Mouse (Mus musculus): ENCODE measurements around the gene Cd2bp2.

Gene Cd2bp2

GRCm38 (mm10) chr7:127195544-127196295 lies at the start of gene Cd2bp2:
Cd2bp2 (minus strand) TSS chr7:127196050.
- peak; percentile 96 for DNase-seq (ENCODE audit: low spot score)

- peak; percentile 14 for DNase-seq (ENCODE audit: low spot score)
Observed at GRCm38 (mm10) chr7:127244658-127245510, 49.0 kb upstream of the Cd2bp2 start.

- peak; percentile 90 for DNase-seq (ENCODE audit: low spot score)
Observed at GRCm38 (mm10) chr7:127243870-127244657, 48.2 kb upstream of the Cd2bp2 start, which contains the start of gene Zfp771. Zfp771 (plus strand) TSS chr7:127244274.

- DNase-seq (ENCODE audit: low spot score), result no peak
Observed at GRCm38 (mm10) chr7:127243361-127243867, 47.6 kb upstream of the Cd2bp2 start.

GRCm38 (mm10) chr7:127234777-127235176 lies 38.9 kb upstream of the Cd2bp2 start:
- DNase-seq (ENCODE audit: low spot score), result no peak

GRCm38 (mm10) chr7:127233765-127234164 lies 37.9 kb upstream of the Cd2bp2 start:
- no peak for DNase-seq (ENCODE audit: low spot score)

- DNase-seq (ENCODE audit: low spot score), result no peak
Observed at GRCm38 (mm10) chr7:127233368-127233749, 37.5 kb upstream of the Cd2bp2 start.

GRCm38 (mm10) chr7:127232622-127233367 lies 36.9 kb upstream of the Cd2bp2 start, which contains the start of the genes Zfp553 and Sept1:
Zfp553 (plus strand) TSS chr7:127233061.
Sept1 (minus strand) TSS chr7:127233130.
- peak; percentile 71 for DNase-seq (ENCODE audit: low spot score)

- no peak for DNase-seq (ENCODE audit: low spot score)
Observed at GRCm38 (mm10) chr7:127231826-127232621, 36.2 kb upstream of the Cd2bp2 start.

- no peak for DNase-seq (ENCODE audit: low spot score)
Observed at GRCm38 (mm10) chr7:127231376-127231775, 35.5 kb upstream of the Cd2bp2 start.

- DNase-seq (ENCODE audit: low spot score), result peak; percentile 72
Observed at GRCm38 (mm10) chr7:127228615-127229303, 32.9 kb upstream of the Cd2bp2 start.

- no peak for DNase-seq (ENCODE audit: low spot score)
Observed at GRCm38 (mm10) chr7:127225147-127225995, 29.5 kb upstream of the Cd2bp2 start.

- no peak for DNase-seq (ENCODE audit: low spot score)
Observed at GRCm38 (mm10) chr7:127224616-127225015, 28.8 kb upstream of the Cd2bp2 start.

- no peak for DNase-seq (ENCODE audit: low spot score)
Observed at GRCm38 (mm10) chr7:127223515-127224478, 27.9 kb upstream of the Cd2bp2 start.

- DNase-seq (ENCODE audit: low spot score), result no peak
Observed at GRCm38 (mm10) chr7:127223106-127223505, 27.3 kb upstream of the Cd2bp2 start.

GRCm38 (mm10) chr7:127220440-127220839 lies 24.6 kb upstream of the Cd2bp2 start:
- DNase-seq (ENCODE audit: low spot score), result no peak

- DNase-seq (ENCODE audit: low spot score), result no peak
Observed at GRCm38 (mm10) chr7:127218670-127219069, 22.8 kb upstream of the Cd2bp2 start.
